Mouse (Mus musculus) myocyte (in vitro differentiated cells): ENCODE measurements around the gene Polr2f. TPM values are rescaled to one million over a fixed set of nuclear protein-coding genes. Genes with fewer than 3 reads are reported as not detected.

ENCODE experiments used
- H3K27me3 ChIP-seq: one replicate; pipeline ENCODE4 v1.6.1; 2011; ENCODE audit not compliant: control insufficient read depth, insufficient read depth, insufficient read length
- H3K36me3 ChIP-seq: one replicate; pipeline ENCODE4 v1.6.1; 2011; ENCODE audit not compliant: control insufficient read depth, insufficient read depth
- H3K4me2 ChIP-seq: one replicate; pipeline ENCODE4 v1.6.1; 2011; ENCODE audit warnings: low read depth, control low read depth
- H3K4me3 ChIP-seq: one replicate; pipeline ENCODE4 v1.5.1; 2011; ENCODE audit warnings: mild to moderate bottlenecking, control low read depth, moderate library complexity
- H3K79me2 ChIP-seq: one replicate; pipeline ENCODE4 v1.6.1; 2011; ENCODE audit not compliant: control insufficient read depth, insufficient read depth
- H3ac ChIP-seq: one replicate; pipeline ENCODE4 v1.6.1; 2011; ENCODE audit not compliant: control insufficient read depth, insufficient read length
- CEBPB ChIP-seq: IDR thresholded peaks from 2 replicates; pipeline ENCODE4 v1.6.1; 2011; ENCODE audit warnings: mild to moderate bottlenecking, moderate library complexity; ENCODE audit not compliant: poor library complexity, insufficient read depth, severe bottlenecking
- E2F4 ChIP-seq: IDR thresholded peaks from one replicate; pipeline ENCODE4 v1.6.1; 2011; ENCODE audit warnings: mild to moderate bottlenecking, control low read depth, moderate library complexity; ENCODE audit not compliant: insufficient read depth
- MAX ChIP-seq: IDR thresholded peaks from one replicate; pipeline ENCODE4 v1.6.1; 2011; ENCODE audit warnings: low read depth, mild to moderate bottlenecking, control low read depth
- MYOD1 ChIP-seq, 3 experiments: IDR thresholded peaks; one replicate each; pipeline ENCODE4 v1.6.1; 2011; ENCODE audit warnings: control low read depth in 2 of 3, low read depth in 2 of 3, mild to moderate bottlenecking in 2 of 3, moderate library complexity in 1 of 3; ENCODE audit not compliant: insufficient read length in 2 of 3, control insufficient read depth in 1 of 3
- MYOG ChIP-seq, 3 experiments: IDR thresholded peaks; one replicate each; pipeline ENCODE4 v1.6.1; 2011; ENCODE audit warnings: control low read depth in 2 of 3, low read depth in 2 of 3, mild to moderate bottlenecking in 2 of 3; ENCODE audit not compliant: insufficient read length in 2 of 3, control insufficient read depth in 1 of 3, insufficient read depth in 1 of 3
- POLR2A ChIP-seq: IDR thresholded peaks from one replicate; pipeline ENCODE4 v1.6.1; 2011; ENCODE audit warnings: low read depth, mild to moderate bottlenecking, control low read depth, moderate library complexity; ENCODE audit not compliant: insufficient read length
- POLR2AphosphoS2 ChIP-seq: IDR thresholded peaks from one replicate; pipeline ENCODE4 v1.6.1; 2011; ENCODE audit warnings: low read depth, control low read depth; ENCODE audit not compliant: insufficient read length
- REST ChIP-seq: IDR thresholded peaks from one replicate; pipeline ENCODE4 v1.6.1; 2011; ENCODE audit warnings: mild to moderate bottlenecking, control low read depth, moderate library complexity; ENCODE audit not compliant: insufficient read depth, insufficient read length
- SRF ChIP-seq: IDR thresholded peaks from one replicate; pipeline ENCODE4 v1.6.1; 2011; ENCODE audit warnings: low read depth; ENCODE audit not compliant: control insufficient read depth, insufficient read length
- TCF12 ChIP-seq: IDR thresholded peaks from one replicate; pipeline ENCODE4 v1.6.1; 2011; ENCODE audit warnings: mild to moderate bottlenecking, control low read depth; ENCODE audit not compliant: poor library complexity, insufficient read depth, severe bottlenecking
- TCF3 ChIP-seq: IDR thresholded peaks from one replicate; pipeline ENCODE4 v1.6.1; 2011; ENCODE audit warnings: low read depth, control low read depth; ENCODE audit not compliant: insufficient read length
- USF1 ChIP-seq: IDR thresholded peaks from one replicate; pipeline ENCODE4 v1.6.1; 2011; ENCODE audit warnings: low read depth, mild to moderate bottlenecking, control low read depth, moderate library complexity
- polyA plus RNA-seq: library from polyadenylated mRNA; unstranded; fragments of >200 nt; fragmentation: generic; extraction: Trizol; gene quantifications from one replicate; pipeline ENCODE4 v1.2.1, GENCODE M21; 2012; ENCODE audit warnings: missing spikeins

Polr2f gene
- polyA plus RNA-seq, 1 experiment, result 388 TPM

DNA sequence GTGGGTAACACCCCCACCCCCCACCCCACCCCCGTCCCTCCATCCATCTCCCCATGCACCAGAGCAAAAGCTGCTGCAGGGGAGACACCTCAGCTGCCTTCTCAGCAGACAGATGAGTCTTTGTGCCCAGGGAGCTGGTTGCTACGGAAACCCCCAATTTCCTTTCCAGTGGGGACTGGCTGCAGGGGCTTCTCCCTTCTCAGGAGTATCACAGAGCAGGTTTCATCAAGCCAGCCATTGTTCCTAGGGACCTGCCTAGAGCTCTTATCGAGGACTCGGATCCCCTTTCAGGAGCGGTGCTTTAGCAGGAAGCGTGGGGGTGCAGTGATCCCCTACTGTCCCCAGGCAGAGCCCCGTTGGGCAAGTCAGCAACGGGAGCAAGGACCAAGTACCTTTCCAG lies 11.1 kb downstream of the Polr2f start:
- Histone ChIP-seq H3K27me3 (peaks cover 10% of the 10 kb centered on the region), H3K79me2 (no peaks in the 10 kb centered on the region), H3K36me3 (peaks cover 16% of the 10 kb centered on the region), H3K4me3 (no peak overlapping the region), H3ac (no peak overlapping the region), H3K4me2 (no peak overlapping the region)
- no peak for TF ChIP-seq MYOD1 (IDR thresholded peaks at IDR 0.05; ENCODE audit: control insufficient read depth in 1 of 3, insufficient read length in 2 of 3, low read depth in 2 of 3)
- no peak for TF ChIP-seq SRF
- no peak for TF ChIP-seq POLR2AphosphoS2
- no peak for TF ChIP-seq POLR2A
- no peak for TF ChIP-seq E2F4
- TF ChIP-seq CEBPB, result no peak
- no peak for TF ChIP-seq TCF3

DNA sequence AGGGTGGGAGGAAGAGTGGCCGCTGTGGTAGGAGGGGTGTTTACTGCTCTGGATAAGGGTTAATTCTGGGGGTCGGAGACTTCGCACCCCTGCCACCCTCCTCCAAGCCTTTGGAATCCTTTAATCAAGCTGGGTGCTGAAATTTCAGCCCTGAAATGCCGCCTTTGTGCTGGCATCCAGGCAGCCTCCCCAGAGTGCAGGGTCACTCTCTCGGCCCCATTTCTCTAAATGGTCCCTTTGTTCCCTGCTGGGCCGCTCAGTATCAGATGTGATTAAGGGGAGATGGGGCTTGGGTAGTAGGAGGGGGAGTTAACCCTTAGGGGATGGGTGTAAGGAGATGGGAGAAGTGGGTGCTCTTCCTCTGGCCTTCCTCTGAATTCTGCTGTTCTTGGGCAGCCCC lies 11.9 kb downstream of the Polr2f start:
- Histone ChIP-seq H3ac (no peak overlapping the region), H3K4me3 (no peak overlapping the region)
- TF ChIP-seq E2F4 (no peak), MYOD1 (IDR thresholded peaks at IDR 0.05; ENCODE audit: control insufficient read depth in 1 of 3, insufficient read length in 2 of 3, low read depth in 2 of 3) (no peak), MAX (no peak), CEBPB (no peak), SRF (no peak), TCF3 (no peak), POLR2A (no peak), REST (no peak), TCF12 (no peak), USF1 (no peak), MYOG (IDR thresholded peaks at IDR 0.05; ENCODE audit: control insufficient read depth in 1 of 3, insufficient read depth in 1 of 3, insufficient read length in 2 of 3, low read depth in 2 of 3) (no peak), POLR2AphosphoS2 (no peak)

DNA sequence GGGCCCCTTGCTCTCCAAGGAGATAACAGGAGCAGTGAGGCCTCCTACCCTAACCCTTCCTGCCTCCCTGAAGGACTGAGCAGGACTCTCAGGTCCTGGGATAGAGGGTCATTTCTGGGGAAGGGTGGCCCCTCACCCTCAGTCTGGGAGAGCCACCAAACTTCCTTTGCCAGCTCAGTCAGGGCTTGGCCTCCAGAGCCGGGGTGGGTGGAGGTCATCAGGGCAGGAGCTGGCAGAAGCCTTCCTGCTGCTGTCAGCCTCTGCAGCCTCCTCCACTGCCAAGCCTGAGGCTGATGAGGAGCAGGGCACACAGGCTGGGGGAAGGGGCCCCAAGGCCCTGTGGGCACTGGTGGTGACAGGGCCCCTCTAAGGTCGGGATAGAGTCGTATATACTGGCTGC lies 14.8 kb downstream of the Polr2f start:
- Histone ChIP-seq H3K4me3 (no peak overlapping the region), H3K4me2 (no peak overlapping the region), H3K27me3 (peaks cover 47% of the 10 kb centered on the region), H3K79me2 (no peaks in the 10 kb centered on the region), H3K36me3 (no peaks in the 10 kb centered on the region), H3ac (no peak overlapping the region)
- TF ChIP-seq TCF12 (no peak), SRF (no peak)

More for the DNA sequence above, 11.9 kb downstream of the Polr2f start:
- H3K79me2 ChIP-seq, result no peaks in the 10 kb centered on the region
- peaks cover 18% of the 10 kb centered on the region for H3K27me3 ChIP-seq
- H3K4me2 ChIP-seq, result no peak overlapping the region
- peaks cover 10% of the 10 kb centered on the region for H3K36me3 ChIP-seq

DNA sequence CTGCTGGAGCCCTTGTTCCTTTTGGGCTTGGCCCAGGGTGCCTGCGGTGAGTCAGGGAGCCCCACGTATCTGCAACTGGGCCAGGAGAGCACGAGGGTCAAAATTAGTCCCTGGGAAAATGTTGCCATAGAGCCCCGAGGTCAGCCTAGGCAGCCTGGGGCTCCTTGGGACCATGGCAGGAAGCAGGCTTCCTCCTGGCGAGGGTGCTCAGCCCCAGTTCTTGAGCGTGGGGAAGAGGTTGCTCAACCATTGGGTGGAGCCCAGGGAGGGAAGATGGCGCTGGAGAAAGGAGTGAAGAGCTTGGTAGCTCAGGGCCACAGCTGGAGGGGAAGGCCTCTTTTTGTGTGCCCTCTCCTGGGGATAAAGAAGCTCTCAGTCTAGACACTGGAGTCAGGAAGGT lies 21.5 kb downstream of the Polr2f start:
- no peaks in the 10 kb centered on the region for H3K36me3 ChIP-seq
- no peaks in the 10 kb centered on the region for H3K79me2 ChIP-seq
- no peak overlapping the region for H3K4me3 ChIP-seq
- H3ac ChIP-seq, result no peak overlapping the region
- TF ChIP-seq MAX, result no peak
- no peak for TF ChIP-seq SRF
- TF ChIP-seq TCF12, result no peak
- TF ChIP-seq POLR2AphosphoS2, result no peak
- no peak for TF ChIP-seq POLR2A
- no peak for TF ChIP-seq USF1
- TF ChIP-seq E2F4, result no peak
- TF ChIP-seq MYOD1 (IDR thresholded peaks at IDR 0.05; ENCODE audit: control insufficient read depth in 1 of 3, insufficient read length in 2 of 3, low read depth in 2 of 3), result no peak
- no peak for TF ChIP-seq CEBPB
- no peak for TF ChIP-seq TCF3
- no peak for TF ChIP-seq MYOG (IDR thresholded peaks at IDR 0.05; ENCODE audit: control insufficient read depth in 1 of 3, insufficient read depth in 1 of 3, insufficient read length in 2 of 3, low read depth in 2 of 3)
- no peak for TF ChIP-seq REST
- H3K4me2 ChIP-seq, result no peak overlapping the region
- peaks cover 99% of the 10 kb centered on the region for H3K27me3 ChIP-seq

DNA sequence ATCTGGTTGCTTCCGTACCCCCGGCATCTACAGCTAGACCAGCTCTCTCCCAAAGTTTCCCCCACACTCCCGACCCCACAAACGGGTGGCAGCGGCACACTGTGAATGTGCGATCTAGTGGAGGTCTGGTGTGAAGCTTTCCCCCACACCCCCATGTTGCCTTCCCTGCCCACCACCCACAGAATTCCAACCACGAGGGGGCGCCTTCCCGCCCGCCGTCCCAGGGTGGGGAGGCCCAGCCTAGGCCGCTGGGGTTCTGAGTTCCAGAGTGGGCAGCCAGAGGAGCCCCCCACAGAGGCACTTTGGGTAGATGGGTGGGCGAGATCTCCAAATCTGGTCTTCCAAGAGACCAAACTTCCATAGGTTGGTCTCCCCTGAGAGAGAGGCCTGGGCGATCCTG lies 22.0 kb downstream of the Polr2f start:
- TF ChIP-seq MAX (no peak), TCF12 (no peak), MYOG (IDR thresholded peaks at IDR 0.05; ENCODE audit: control insufficient read depth in 1 of 3, insufficient read depth in 1 of 3, insufficient read length in 2 of 3, low read depth in 2 of 3) (no peak), CEBPB (no peak), REST (no peak), USF1 (no peak), MYOD1 (IDR thresholded peaks at IDR 0.05; ENCODE audit: control insufficient read depth in 1 of 3, insufficient read length in 2 of 3, low read depth in 2 of 3) (no peak), E2F4 (no peak), SRF (no peak), POLR2A (no peak), TCF3 (no peak), POLR2AphosphoS2 (no peak)
- peaks cover 100% of the 10 kb centered on the region for H3K27me3 ChIP-seq
- no peak overlapping the region for H3K4me2 ChIP-seq
- H3K36me3 ChIP-seq, result no peaks in the 10 kb centered on the region
- H3K79me2 ChIP-seq, result no peaks in the 10 kb centered on the region
- no peak overlapping the region for H3K4me3 ChIP-seq
- H3ac ChIP-seq, result no peak overlapping the region
